Mouse (Mus musculus) erythroblast, embryonic 14.5 days (primary cell): ENCODE results near the gene Spocd1.

Experiments used
- GATA1 ChIP-seq: IDR thresholded peaks from 2 replicates; pipeline ENCODE4 v1.6.1; 2012; ENCODE audit warnings: low read length, inconsistent platforms, mixed read lengths
- TAL1 ChIP-seq: IDR thresholded peaks from 3 replicates; pipeline ENCODE4 v1.6.1; 2012; ENCODE audit warnings: low read length, inconsistent platforms, mixed read lengths

- no peak for TF ChIP-seq GATA1
- no peak for TF ChIP-seq TAL1
Observed at GRCm38 (mm10) chr4:129954527-129954926, 25.5 kb downstream of the Spocd1 start.
